Mouse (Mus musculus) Patski (cell line): ENCODE data around the gene Os9. TPM values are rescaled to one million over a fixed set of nuclear protein-coding genes. Genes with fewer than 3 reads are reported as not detected.
"Not testable (repeated sequence)": the region's sequence is repeated elsewhere in the genome, so short reads cannot be mapped to it uniquely, and the experiment has no call there.

Experiments
- ATAC-seq: fragments of 100-300 bp; one replicate; pipeline ENCODE4 v1.8.0; 2021
- CTCF ChIA-PET: fragments of 350-600 bp; sonication (Branson Sonifier 250); formaldehyde crosslinking; loops from one replicate; lab custom pipeline; 2022; ENCODE audit warnings: inconsistent platforms; lab: Charles Lee
- POLR2A ChIA-PET: fragments of 350-600 bp; sonication (Branson Sonifier 250); formaldehyde crosslinking; loops from one replicate; lab custom pipeline; 2022; ENCODE audit warnings: antibody characterized with exemption, inconsistent platforms; lab: Charles Lee
- DNase-seq: peaks from one replicate; pipeline ENCODE4 v3.0.0-alpha.2; 2011; ENCODE audit warnings: low read depth, low spot score
- H3K27me3 ChIP-seq: fragments of 371-371 bp; one replicate; pipeline ENCODE4 v1.5.1; 2021
- CTCF ChIP-seq: fragments of 100-300 bp; IDR thresholded peaks from one replicate; pipeline ENCODE4 v1.5.1; 2021
- in situ Hi-C: fragments of 300-500 bp; cut with MboI; formaldehyde crosslinking; loops from 3 replicates; pipeline ENCODE4 v1.11.1; 2018; ENCODE audit warnings: low pct_unique_long_range_greater_than_20kb, mixed read lengths
- polyA plus RNA-seq: library from polyadenylated mRNA; unstranded; gene quantifications from one replicate; pipeline ENCODE4 v1.2.3, GENCODE M21; 2021

The Os9 gene
- polyA plus RNA-seq, 1 experiment from 2014 or later: 173 TPM

DNA sequence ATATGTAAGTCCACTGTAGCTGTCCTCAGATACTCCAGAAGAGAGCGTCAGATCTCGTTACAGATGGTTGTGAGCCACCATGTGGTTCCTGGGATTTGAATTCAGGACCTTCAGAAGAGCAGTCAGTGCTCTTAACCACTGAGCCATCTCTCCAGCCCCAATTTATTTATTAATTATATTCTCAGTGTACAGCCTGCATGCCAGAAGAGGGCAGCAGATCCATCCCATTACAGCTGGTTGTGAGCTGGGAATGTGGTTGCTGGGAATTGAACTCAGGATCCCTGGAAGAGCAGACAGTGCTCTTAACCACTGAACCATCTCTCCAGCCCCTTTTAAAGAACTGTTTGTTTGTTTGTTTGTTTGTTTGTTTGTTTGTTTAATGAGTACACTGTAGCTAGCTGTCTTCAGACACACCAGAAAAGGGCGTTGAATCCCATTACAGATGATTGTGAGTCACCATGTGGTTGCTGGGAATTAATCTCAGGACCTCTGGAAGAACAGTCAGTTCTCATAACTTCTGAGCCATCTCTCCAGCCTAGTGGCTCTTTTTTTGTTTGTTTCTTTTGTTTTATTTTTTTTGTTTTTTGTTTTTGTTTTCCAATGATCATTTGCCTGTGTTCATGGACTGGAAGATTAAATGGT, 13.6 kb upstream of the Os9 start:
- DNase-seq, in situ Hi-C loops, POLR2A ChIA-PET, H3K27me3 ChIP-seq: not testable (repeated sequence)
- peak; percentile 44 for ATAC-seq
- CTCF ChIA-PET: interaction anchor here (0.7 to 4.7 kb wide), 8 partner anchors 11 to 94 kb away, joined by 3 to 24 read pairs (median 5); no protein-coding TSS in a partner anchor
- peak; percentile 83 for TF ChIP-seq CTCF

DNA sequence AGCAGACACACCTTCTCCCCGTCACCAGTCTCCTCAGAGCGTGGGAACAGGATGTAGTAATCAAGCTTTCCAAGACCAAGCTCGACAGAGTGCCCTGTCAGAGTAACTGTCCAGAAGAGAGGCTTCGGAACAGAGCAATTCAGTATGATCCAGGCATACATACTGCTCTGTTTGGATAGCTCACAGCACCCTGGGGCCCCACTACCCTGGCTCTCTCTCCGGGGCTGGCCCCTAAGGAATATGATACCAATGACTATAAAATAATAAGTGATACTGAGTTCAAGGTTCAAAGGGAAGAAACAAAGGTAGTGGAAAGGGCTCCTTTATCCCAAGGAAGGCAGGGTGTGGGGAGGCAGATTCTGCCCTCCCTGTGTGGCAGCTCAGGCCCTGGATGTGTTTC, 11.5 kb upstream of the Os9 start:
- TF ChIP-seq CTCF: no peak

DNA sequence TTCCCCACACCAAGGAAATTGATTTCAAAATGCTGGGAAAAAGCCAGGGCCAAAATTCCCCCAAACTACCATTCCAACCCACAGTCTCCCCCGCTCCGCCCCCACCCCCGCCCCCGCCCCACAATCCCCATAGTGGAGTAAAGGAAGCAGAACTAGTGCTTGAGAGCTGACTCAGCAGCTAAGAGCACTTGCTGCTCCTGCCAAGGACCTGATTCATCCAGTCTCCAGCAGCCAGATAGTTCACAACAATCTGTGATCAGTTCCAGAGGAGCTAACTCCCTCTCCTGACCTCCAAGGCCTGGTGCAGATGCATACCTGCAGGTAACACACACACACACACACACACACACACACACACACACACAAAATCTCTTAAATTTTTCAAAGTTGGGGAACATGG, 8.5 kb upstream of the Os9 start:
- TF ChIP-seq CTCF: no peak
- ATAC-seq (no peak), DNase-seq (no peak)
- in situ Hi-C loops: loop anchor here (5.0 kb wide), 2 partner anchors 43 to 98 kb away; no protein-coding TSS in a partner anchor
- ChIA-PET POLR2A (interaction anchor here (0.6 kb wide), 1 partner anchor 78 kb away, joined by 4 read pairs; no protein-coding TSS in a partner anchor), CTCF (interaction anchor here (1.6 kb wide), 1 partner anchor 41 kb away, joined by 5 read pairs; no protein-coding TSS in a partner anchor)
- H3K27me3 ChIP-seq: no peaks in the 10 kb centered on the region

More for the DNA sequence above, 11.5 kb upstream of the Os9 start:
- in situ Hi-C loops: no loop called here
- POLR2A ChIA-PET: interaction anchor here (0.9 kb wide), 1 partner anchor 32 kb away, joined by 4 read pairs; the partner anchor contains the start of gene B4galnt1
- no peaks in the 10 kb centered on the region for H3K27me3 ChIP-seq
- ATAC-seq (no peak), DNase-seq (no peak)
- CTCF ChIA-PET: interaction anchor here (2.0 to 4.7 kb wide), 2 partner anchors 10 to 39 kb away, joined by 8 to 24 read pairs; no protein-coding TSS in a partner anchor

DNA sequence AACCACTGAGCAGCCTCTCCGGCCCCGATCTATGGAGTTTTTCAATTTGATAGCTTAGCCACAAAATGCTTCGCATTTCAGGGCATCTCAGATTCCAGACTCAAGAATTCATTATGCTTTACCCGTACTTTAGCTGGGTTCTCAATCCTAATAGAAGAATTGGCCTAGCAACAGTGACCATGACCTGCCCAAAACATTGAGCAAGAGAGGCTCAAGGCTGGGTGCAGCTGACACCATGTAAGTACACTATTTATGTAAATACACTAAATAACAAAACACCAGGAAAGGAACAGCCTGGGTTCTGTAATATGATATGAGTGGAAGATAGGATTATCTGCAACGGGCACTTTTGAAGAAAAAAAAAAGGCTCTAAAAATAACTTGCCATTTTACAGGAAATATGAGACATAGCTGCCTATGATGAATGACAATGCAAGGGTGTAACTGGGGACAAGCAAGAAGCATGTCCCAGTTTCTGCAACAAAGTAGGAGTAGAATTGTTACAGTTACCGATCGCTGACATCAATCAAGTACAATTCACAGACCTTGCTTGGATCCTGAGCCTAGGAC, 6.9 kb upstream of the Os9 start:
- CTCF ChIA-PET: interaction anchor here (1.0 to 1.8 kb wide), 3 partner anchors 42 to 111 kb away, joined by 3 to 7 read pairs (median 4); no protein-coding TSS in a partner anchor
- ATAC-seq: no peak
- no peak for TF ChIP-seq CTCF
- POLR2A ChIA-PET: no interaction called here
- DNase-seq: no peak
- no peaks in the 10 kb centered on the region for H3K27me3 ChIP-seq
- in situ Hi-C loops: loop anchor here (5.0 kb wide), 2 partner anchors 45 to 100 kb away; no protein-coding TSS in a partner anchor

DNA sequence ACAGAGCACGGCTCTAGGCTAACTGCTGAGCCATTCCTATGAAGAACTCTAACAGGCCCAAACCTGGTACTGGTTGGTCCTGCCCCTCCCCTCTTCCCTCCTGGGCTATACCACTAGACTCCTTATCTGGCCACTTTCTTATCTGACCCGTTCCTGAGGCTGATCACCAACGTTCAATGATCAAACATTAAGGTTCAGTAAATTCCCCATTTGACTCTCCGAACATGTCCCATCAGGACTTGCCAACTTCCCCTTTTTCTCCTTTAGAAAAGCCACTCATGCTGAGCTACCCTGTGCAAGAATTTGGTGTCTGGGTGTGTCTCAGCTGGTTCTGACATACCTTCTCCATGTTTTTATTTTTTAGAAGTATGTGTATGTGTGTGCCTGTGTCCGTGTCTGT, 5.6 kb upstream of the Os9 start:
- DNase-seq: no peak
- TF ChIP-seq CTCF: no peak
- no peaks in the 10 kb centered on the region for H3K27me3 ChIP-seq
- POLR2A ChIA-PET: no interaction called here
- CTCF ChIA-PET: interaction anchor here (0.7 to 1.8 kb wide), 3 partner anchors 19 to 45 kb away, joined by 3 to 7 read pairs (median 3); no protein-coding TSS in a partner anchor
- in situ Hi-C loops: loop anchor here (5.0 kb wide), 2 partner anchors 46 to 101 kb away; no protein-coding TSS in a partner anchor
- no peak for ATAC-seq

DNA sequence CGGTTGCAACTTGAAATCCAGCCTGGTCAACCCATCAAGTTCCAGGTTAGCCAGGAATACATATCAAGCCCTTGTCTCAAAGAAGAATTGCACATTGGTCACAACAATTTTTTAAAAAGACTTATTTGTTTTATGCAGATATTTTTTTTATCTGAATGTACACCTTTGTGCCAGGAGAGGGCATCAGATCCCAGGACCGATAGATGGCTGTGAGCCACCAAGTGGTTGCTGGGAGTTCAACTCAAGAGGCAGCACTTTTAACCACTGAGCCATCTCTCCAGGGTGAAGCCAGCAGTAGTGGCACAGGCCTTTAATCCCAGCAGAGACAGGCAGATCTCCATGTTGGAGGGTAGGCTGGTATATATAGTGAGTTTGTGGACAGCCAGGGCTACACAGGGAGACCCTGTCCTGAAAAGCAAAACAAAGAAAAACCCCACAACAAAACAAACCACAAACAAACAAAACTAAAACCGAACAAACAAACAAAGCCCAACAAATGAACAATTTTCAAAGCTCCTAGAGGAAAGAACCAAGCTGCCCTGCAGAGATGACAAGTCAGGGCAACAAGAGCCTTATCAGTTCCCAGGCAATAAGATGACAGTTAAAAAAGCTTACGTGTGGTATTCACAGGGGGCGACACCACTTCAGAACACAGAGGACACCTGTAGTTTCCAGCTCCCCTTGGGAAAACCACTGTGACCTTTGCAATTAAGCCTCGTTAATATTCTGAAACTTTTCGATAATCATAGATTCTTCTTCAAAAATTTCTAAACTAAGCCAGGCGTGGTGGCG, 4.5 kb upstream of the Os9 start:
- in situ Hi-C loops: loop anchor here (5.0 kb wide), 2 partner anchors 47 to 102 kb away; no protein-coding TSS in a partner anchor
- ATAC-seq: no peak
- CTCF ChIA-PET: interaction anchor here (0.9 to 4.0 kb wide), 7 partner anchors 8 to 103 kb away, joined by 3 to 41 read pairs (median 4); no protein-coding TSS in a partner anchor
- H3K27me3 ChIP-seq: no peaks in the 10 kb centered on the region
- peak; percentile 85 for TF ChIP-seq CTCF
- POLR2A ChIA-PET: interaction anchor here (0.7 kb wide), 1 partner anchor 60 kb away, joined by 3 read pairs; no protein-coding TSS in a partner anchor
- DNase-seq: no peak

DNA sequence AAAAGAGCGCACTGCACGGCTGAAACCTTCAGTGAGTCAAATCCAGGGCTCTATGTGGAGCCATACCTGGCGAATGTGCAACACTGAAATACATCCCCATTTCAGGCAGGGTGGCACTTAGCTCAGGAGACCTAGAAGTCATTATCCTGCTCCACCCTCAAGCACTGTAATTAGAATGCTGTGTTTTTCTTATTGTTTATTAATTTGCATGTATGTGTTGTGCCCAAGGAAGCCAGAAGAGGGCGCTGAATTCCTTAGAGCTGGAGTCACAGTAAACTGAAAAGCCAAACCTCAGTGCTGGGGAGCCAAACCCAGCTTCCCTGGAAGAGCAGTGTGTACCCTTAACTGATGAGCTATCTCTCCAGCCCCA, 2.5 kb upstream of the Os9 start:
- ChIA-PET POLR2A (interaction anchor here (1.1 kb wide), 1 partner anchor 40 kb away, joined by 4 read pairs; no protein-coding TSS in a partner anchor), CTCF (interaction anchor here (0.7 to 4.0 kb wide), 10 partner anchors 9 to 105 kb away, joined by 3 to 41 read pairs (median 4); no protein-coding TSS in a partner anchor)
- TF ChIP-seq CTCF: peak; percentile 83
- in situ Hi-C loops: no loop called here
- DNase-seq (no peak), ATAC-seq (no peak)
- H3K27me3 ChIP-seq: no peaks in the 10 kb centered on the region

DNA sequence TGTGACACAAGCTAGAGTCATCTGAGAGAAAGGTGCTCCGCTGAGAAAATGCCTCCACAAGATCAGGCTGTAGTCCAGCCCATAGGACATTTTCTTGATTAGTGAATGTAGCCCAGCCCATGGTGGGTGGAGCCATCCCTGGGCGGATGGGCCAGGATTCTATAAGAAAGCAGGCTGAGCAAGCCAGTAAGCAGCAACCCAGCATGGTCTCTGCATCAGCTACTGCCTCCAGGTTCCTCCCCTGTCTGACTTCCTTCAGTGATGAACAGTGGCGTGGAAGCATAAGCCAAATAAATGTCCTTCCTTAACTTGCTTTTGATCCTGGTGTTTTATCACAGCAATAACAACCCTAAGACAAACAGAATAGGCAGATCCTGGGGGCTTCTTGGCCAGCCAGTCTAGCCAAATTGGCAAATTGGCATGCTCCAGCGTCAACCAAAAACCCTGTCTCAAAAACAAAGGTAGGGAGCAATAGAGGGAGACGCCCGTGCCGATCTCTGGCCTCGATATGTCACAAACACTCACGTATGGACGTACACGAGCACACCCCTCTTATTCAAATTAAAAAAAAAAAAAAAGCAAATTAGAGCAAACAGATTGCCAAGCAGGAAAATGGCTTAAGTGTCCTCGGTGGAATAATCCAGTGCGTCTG, 2.0 kb upstream of the Os9 start:
- CTCF ChIA-PET: interaction anchor here (0.9 to 4.0 kb wide), 9 partner anchors 8 to 106 kb away, joined by 3 to 41 read pairs (median 4); no protein-coding TSS in a partner anchor
- ATAC-seq: no peak
- DNase-seq: no peak
- no peak for TF ChIP-seq CTCF
- in situ Hi-C loops: no loop called here
- POLR2A ChIA-PET: interaction anchor here (1.1 kb wide), 1 partner anchor 41 kb away, joined by 4 read pairs; no protein-coding TSS in a partner anchor
- no peaks in the 10 kb centered on the region for H3K27me3 ChIP-seq

DNA sequence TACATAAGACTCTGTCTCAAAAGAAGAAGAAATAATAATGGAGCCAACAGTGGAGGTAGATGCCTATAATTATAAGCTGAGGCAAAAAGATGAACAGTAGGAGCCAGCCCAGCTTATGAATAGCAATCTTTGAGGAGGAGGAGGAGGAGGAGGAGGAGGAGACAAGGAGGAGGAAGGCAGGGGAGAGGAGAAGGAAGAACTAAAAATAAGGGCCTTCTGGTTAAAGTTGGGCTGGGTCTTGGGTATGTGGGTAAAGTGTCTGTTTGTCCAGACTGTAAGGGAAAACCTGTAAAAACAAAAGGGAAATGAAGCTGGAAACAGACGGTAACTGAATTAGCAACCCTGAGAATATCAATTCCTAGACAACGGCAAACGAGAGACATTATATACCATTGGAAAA, 1.1 kb upstream of the Os9 start:
- in situ Hi-C loops: no loop called here
- no peaks in the 10 kb centered on the region for H3K27me3 ChIP-seq
- no peak for TF ChIP-seq CTCF
- ATAC-seq: no peak
- CTCF ChIA-PET: interaction anchor here (1.5 to 4.0 kb wide), 4 partner anchors 12 to 107 kb away, joined by 3 to 41 read pairs (median 20); no protein-coding TSS in a partner anchor
- no peak for DNase-seq
- POLR2A ChIA-PET: interaction anchor here (0.5 kb wide), 1 partner anchor 329 kb away, joined by 4 read pairs; no protein-coding TSS in a partner anchor
